Mouse (Mus musculus) 3134 (cell line): ENCODE data around the gene Plekhb1.

Source experiments
- DNase-seq: peaks from one replicate; pipeline ENCODE4 v3.0.0-alpha.2; 2011; ENCODE audit warnings: low spot score; ENCODE audit not compliant: insufficient read length; ENCODE audit errors: extremely low read depth

Plekhb1 gene

GRCm38 (mm10) chr7:100662231-100662630 lies at the start of gene Plekhb1:
Gene Plekhb1, minus strand, starts transcription at chr7:100662414.
- DNase-seq: no peak

- DNase-seq: no peak
Measured at GRCm38 (mm10) chr7:100706883-100707480, 44.8 kb upstream of the Plekhb1 start.

GRCm38 (mm10) chr7:100706143-100706841 lies 44.1 kb upstream of the Plekhb1 start, which contains the start of gene Fam168a:
Gene Fam168a, plus strand, starts transcription at chr7:100706635.
- DNase-seq: peak; percentile 96

GRCm38 (mm10) chr7:100699771-100700770 lies 37.9 kb upstream of the Plekhb1 start:
- DNase-seq: no peak

- DNase-seq: no peak
Measured at GRCm38 (mm10) chr7:100693199-100693598, 31.0 kb upstream of the Plekhb1 start.

GRCm38 (mm10) chr7:100688471-100688870 lies 26.3 kb upstream of the Plekhb1 start:
- DNase-seq: no peak

GRCm38 (mm10) chr7:100685061-100686030 lies 23.1 kb upstream of the Plekhb1 start:
- peak; percentile 36 for DNase-seq

GRCm38 (mm10) chr7:100684538-100684937 lies 22.3 kb upstream of the Plekhb1 start:
- DNase-seq: no peak

GRCm38 (mm10) chr7:100684081-100684480 lies 21.9 kb upstream of the Plekhb1 start:
- no peak for DNase-seq

GRCm38 (mm10) chr7:100683241-100683640 lies 21.0 kb upstream of the Plekhb1 start:
- DNase-seq: no peak

GRCm38 (mm10) chr7:100681132-100681531 lies 18.9 kb upstream of the Plekhb1 start:
- no peak for DNase-seq

GRCm38 (mm10) chr7:100678948-100679880 lies 17.0 kb upstream of the Plekhb1 start:
- DNase-seq: no peak

GRCm38 (mm10) chr7:100678052-100678451 lies 15.8 kb upstream of the Plekhb1 start:
- DNase-seq: no peak

GRCm38 (mm10) chr7:100674941-100675340 lies 12.7 kb upstream of the Plekhb1 start:
- DNase-seq: no peak

- DNase-seq: no peak
Measured at GRCm38 (mm10) chr7:100673452-100673851, 11.2 kb upstream of the Plekhb1 start.

- no peak for DNase-seq
Measured at GRCm38 (mm10) chr7:100670646-100671045, 8.4 kb upstream of the Plekhb1 start.

- DNase-seq: no peak
Measured at GRCm38 (mm10) chr7:100663729-100664304, 1.6 kb upstream of the Plekhb1 start.

GRCm38 (mm10) chr7:100663190-100663589 lies 976 bp upstream of the Plekhb1 start:
- DNase-seq: peak; percentile 61
